8 mouse cellular contexts compared by ENCODE assay signal in the genomic region with DNA sequence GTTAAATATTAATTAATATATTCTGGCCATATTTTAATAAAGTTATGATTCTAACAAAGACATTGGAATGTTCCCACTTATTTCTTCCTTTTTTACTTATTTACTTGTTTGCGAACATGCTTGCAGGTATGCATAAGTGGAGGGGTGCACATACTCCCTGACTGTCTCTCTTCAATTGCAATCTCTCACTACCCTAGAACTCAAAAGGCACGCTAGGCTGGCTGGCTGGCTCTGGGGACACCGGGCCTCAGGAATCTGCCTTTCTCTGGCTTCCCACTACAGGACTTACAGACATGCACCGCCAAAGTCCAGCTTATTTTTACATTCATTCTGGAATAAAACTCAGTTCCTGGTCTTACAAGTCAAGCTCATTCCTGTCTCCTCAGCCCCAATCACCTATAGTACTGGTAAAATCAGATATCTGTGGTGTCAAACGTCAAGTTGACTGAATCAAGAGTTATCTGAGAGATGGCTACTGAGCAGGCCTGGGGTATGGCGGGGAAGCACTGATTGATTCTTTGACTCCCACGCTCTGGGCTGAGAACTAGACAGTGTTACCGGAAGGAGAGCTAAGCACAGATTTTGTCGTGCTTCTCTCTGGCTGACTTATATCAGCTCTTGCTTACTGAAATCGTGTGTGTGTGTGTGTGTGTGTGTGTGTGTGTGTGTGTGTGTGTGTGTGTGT. TPM values are rescaled to one million over a fixed set of nuclear protein-coding genes. Genes with fewer than 3 reads are reported as not detected.
DNase-seq lines count a peak whose midpoint lies in the region; ATAC-seq and TF ChIP-seq lines count a peak whose summit lies in the region.
"Had no signal": no experiment of that assay in that cellular context is flagged by ENCODE, and none has a peak within 500 bp of the region (broad histone marks: within the 10 kb centered on the region; RNA-seq: fewer than 3 reads in every experiment).

No protein-coding gene starts in this region.

- DNase-seq in kidney, postnatal 0 days (ENCODE audit: low spot score), result peak; percentile 54
- no peak for DNase-seq in kidney, adult 18-20 months
- DNase-seq in NIH3T3 (ENCODE audit: low read depth), result peak; percentile 34
- DNase-seq in spleen, postnatal 36 days (ENCODE audit: low spot score in 2 of 2), result no peak
- DNase-seq in cerebellum, postnatal 25 days, result no peak

- no peak overlapping the region for H3K9ac ChIP-seq in kidney, postnatal 0 days (ENCODE audit: low read depth, low read length)
- no peak overlapping the region for H3K9ac ChIP-seq in forebrain, embryonic 12.5 days
- no peak overlapping the region for H3K9ac ChIP-seq in midbrain, embryonic 15.5 days
- H3K9ac ChIP-seq: liver, embryonic 13.5 days had no signal

- H3K4me3 ChIP-seq in kidney, postnatal 0 days (replicated peaks; ENCODE audit: low read depth, low read length), result no peak overlapping the region
- no peak overlapping the region for H3K4me3 ChIP-seq in forebrain, embryonic 12.5 days (replicated peaks)
- H3K4me3 ChIP-seq in midbrain, embryonic 15.5 days, result no peak overlapping the region
- H3K4me3 ChIP-seq: liver, embryonic 13.5 days had no signal

- H3K4me1 ChIP-seq in kidney, postnatal 0 days (replicated peaks; ENCODE audit: insufficient read depth, low read length), result no peaks in the 10 kb centered on the region
- H3K4me1 ChIP-seq in forebrain, embryonic 12.5 days, result no peaks in the 10 kb centered on the region
- no peaks in the 10 kb centered on the region for H3K4me1 ChIP-seq in midbrain, embryonic 15.5 days

- H3K4me2 ChIP-seq in kidney, postnatal 0 days (ENCODE audit: low read length), result peak overlapping the region; percentile 33; the same call in 1 of the 2 replicates
- H3K4me2 ChIP-seq in forebrain, embryonic 12.5 days, result 0 out of 2 replicates have a peak overlapping the region, but pooled peaks have one; percentile 6
- no peak overlapping the region for H3K4me2 ChIP-seq in midbrain, embryonic 15.5 days
- H3K4me2 ChIP-seq: liver, embryonic 13.5 days had no signal

- no peak for TF ChIP-seq CTCF in kidney, postnatal 0 days (IDR thresholded peaks at IDR 0.05; ENCODE audit: low read depth)

- H3K9me3 ChIP-seq in kidney, postnatal 0 days (replicated peaks; ENCODE audit: low read length), result no peaks in the 10 kb centered on the region
- H3K9me3 ChIP-seq in forebrain, embryonic 12.5 days, result no peaks in the 10 kb centered on the region
- no peaks in the 10 kb centered on the region for H3K9me3 ChIP-seq in midbrain, embryonic 15.5 days
- H3K9me3 ChIP-seq: liver, embryonic 13.5 days had no signal

- H3K27me3 ChIP-seq in kidney, postnatal 0 days (ENCODE audit: insufficient read depth, low read length), result no peaks in the 10 kb centered on the region
- H3K27me3 ChIP-seq in forebrain, embryonic 12.5 days, result no peaks in the 10 kb centered on the region
- no peaks in the 10 kb centered on the region for H3K27me3 ChIP-seq in midbrain, embryonic 15.5 days (replicated peaks)
- H3K27me3 ChIP-seq: liver, embryonic 13.5 days had no signal

- no peak overlapping the region for H3K27ac ChIP-seq in kidney, postnatal 0 days
- no peak overlapping the region for H3K27ac ChIP-seq in forebrain, embryonic 12.5 days
- H3K27ac ChIP-seq in midbrain, embryonic 15.5 days, result no peak overlapping the region
- H3K27ac ChIP-seq: liver, embryonic 13.5 days had no signal

- WGBS in kidney, postnatal 0 days, result 46% methylated on average over 10 of the region's 10 CpGs
- WGBS in forebrain, embryonic 12.5 days, result 64% methylated on average over 10 of the region's 10 CpGs
- 56% methylated on average over 10 of the region's 10 CpGs for WGBS in midbrain, embryonic 15.5 days

- no peaks in the 10 kb centered on the region for H3K36me3 ChIP-seq in kidney, postnatal 0 days (ENCODE audit: insufficient read depth, low read length)
- H3K36me3 ChIP-seq in forebrain, embryonic 12.5 days (replicated peaks), result no peaks in the 10 kb centered on the region
- H3K36me3 ChIP-seq in midbrain, embryonic 15.5 days (replicated peaks), result no peaks in the 10 kb centered on the region
- H3K36me3 ChIP-seq: liver, embryonic 13.5 days had no signal

- peak; percentile 64 for ATAC-seq in kidney, postnatal 0 days (replicated peaks; ENCODE audit: low FRiP score, low read depth)
- no peak for ATAC-seq in forebrain, embryonic 12.5 days (ENCODE audit: low FRiP score)
- peak; percentile 40; the same call in 1 of the 2 replicates for ATAC-seq in midbrain, embryonic 15.5 days (replicated peaks)

RNA-seq across cellular contexts. Expression of a gene that starts 21.9 kb away (rescaled TPM):
- polyA plus RNA-seq in kidney, postnatal 0 days (2015; fragmentation: Nextera tagmentation; extraction: Ambion mirVana), result 29.5 and 34.7 TPM in 2 replicates
- 9.0 and 9.4 TPM in 2 replicates for polyA plus RNA-seq in forebrain, embryonic 12.5 days (2016; fragmentation: Nextera tagmentation; extraction: Ambion mirVana)
- 17.3 and 19.0 TPM in 2 replicates for polyA plus RNA-seq in midbrain, embryonic 15.5 days (2015; fragmentation: Nextera tagmentation; extraction: Ambion mirVana)

RNA-seq across cellular contexts. Expression of a gene that starts 29.5 kb away (rescaled TPM):
- 50.1 and 53.7 TPM in 2 replicates for polyA plus RNA-seq in kidney, postnatal 0 days (2015; fragmentation: Nextera tagmentation; extraction: Ambion mirVana)
- 10.3 and 11.0 TPM in 2 replicates for polyA plus RNA-seq in forebrain, embryonic 12.5 days (2016; fragmentation: Nextera tagmentation; extraction: Ambion mirVana)
- 8.6 and 9.7 TPM in 2 replicates for polyA plus RNA-seq in midbrain, embryonic 15.5 days (2015; fragmentation: Nextera tagmentation; extraction: Ambion mirVana)

Comparison
In these comparisons a context has a peak if more than half of its experiments do, and no peak if none do; other contexts are left out.
1. DNase-seq: peak in kidney, postnatal 0 days (single experiment) and NIH3T3 (single experiment); none in kidney, adult 18-20 months (single experiment), spleen, postnatal 36 days (0 of 2) and cerebellum, postnatal 25 days (0 of 2).